Mouse (Mus musculus): Measurements from ENCODE around the gene Il22ra1.

Il22ra1 gene

GRCm38 (mm10) chr4:135714776-135715175 is 13.2 kb upstream of the Il22ra1 start:
- ChIA-PET CTCF (interaction anchor here in 2 of 4 experiments (0.5 to 0.8 kb wide), 3 partner anchors 13 to 330 kb away, joined by 4 to 5 read pairs (median 4); partner anchors contain the start of gene Il22ra1 (in 1 of the 2)), POLR2A (interaction anchor here in 2 of 4 experiments (0.5 to 0.8 kb wide), 2 partner anchors 9 to 355 kb away, joined by 3 to 6 read pairs; no protein-coding TSS in a partner anchor)

- CTCF ChIA-PET: interaction anchor here in 2 of 4 experiments (0.6 to 1.6 kb wide), 3 partner anchors 7 to 341 kb away, joined by 4 to 8 read pairs (median 6); no protein-coding TSS in a partner anchor
- POLR2A ChIA-PET: interaction anchor here in 1 of 4 experiments (2.3 kb wide), 1 partner anchor 8 kb away, joined by 6 read pairs; no protein-coding TSS in a partner anchor
These were observed 11.5 kb upstream of the Il22ra1 start for GRCm38 (mm10) chr4:135716438-135716837.

GRCm38 (mm10) chr4:135722540-135723290 is 5.3 kb upstream of the Il22ra1 start:
- ChIA-PET POLR2A (interaction anchor here in 3 of 4 experiments (0.5 to 1.5 kb wide), 5 partner anchors 8 to 738 kb away, joined by 3 read pairs; no protein-coding TSS in a partner anchor), CTCF (interaction anchor here (0.6 to 7.5 kb wide), 10 partner anchors 11 to 197 kb away, joined by 3 to 58 read pairs (median 4); partner anchors contain the start of genes Fuca1 (in 1 of the 4) and Myom3 (in 1 of the 4))

GRCm38 (mm10) chr4:135726416-135726815 is 1.6 kb upstream of the Il22ra1 start:
- POLR2A ChIA-PET: interaction anchor here in 3 of 4 experiments (0.5 to 2.2 kb wide), 17 partner anchors 11 to 338 kb away, joined by 3 to 8 read pairs (median 3); partner anchors contain the start of gene Srsf10 (in 1 of the 3)
- CTCF ChIA-PET: interaction anchor here (0.6 to 7.5 kb wide), 9 partner anchors 11 to 266 kb away, joined by 3 to 58 read pairs (median 3); partner anchors contain the start of gene Myom3 (in 1 of the 4)

- ChIA-PET CTCF (interaction anchor here in 3 of 4 experiments (0.6 to 6.7 kb wide), 4 partner anchors 21 to 893 kb away, joined by 3 to 46 read pairs (median 12); no protein-coding TSS in a partner anchor), POLR2A (interaction anchor here in 1 of 4 experiments (1.4 kb wide), 1 partner anchor 10 kb away, joined by 3 read pairs; no protein-coding TSS in a partner anchor)
These were observed 2.2 kb downstream of the Il22ra1 start for GRCm38 (mm10) chr4:135730204-135730603.

GRCm38 (mm10) chr4:135730951-135731350 is 3.0 kb downstream of the Il22ra1 start:
- POLR2A ChIA-PET: interaction anchor here in 1 of 4 experiments (0.8 to 1.4 kb wide), 2 partner anchors 9 to 237 kb away, joined by 3 read pairs; partner anchors contain the start of genes Nipal3 and Stpg1
- CTCF ChIA-PET: interaction anchor here in 3 of 4 experiments (0.5 to 6.7 kb wide), 5 partner anchors 22 to 313 kb away, joined by 3 to 46 read pairs (median 10); no protein-coding TSS in a partner anchor

- CTCF ChIA-PET: interaction anchor here in 1 of 4 experiments (0.7 kb wide), 1 partner anchor 25 kb away, joined by 3 read pairs; no protein-coding TSS in a partner anchor
- POLR2A ChIA-PET: interaction anchor here in 1 of 4 experiments (0.6 kb wide), 1 partner anchor 482 kb away, joined by 3 read pairs; no protein-coding TSS in a partner anchor
These were observed 5.9 kb downstream of the Il22ra1 start for GRCm38 (mm10) chr4:135733901-135734300.

- CTCF ChIA-PET: interaction anchor here in 3 of 4 experiments (0.5 to 2.5 kb wide), 5 partner anchors 28 to 108 kb away, joined by 3 to 8 read pairs (median 4); no protein-coding TSS in a partner anchor
- POLR2A ChIA-PET: interaction anchor here in 1 of 4 experiments (0.7 kb wide), 1 partner anchor 10 kb away, joined by 3 read pairs; no protein-coding TSS in a partner anchor
These were observed 8.9 kb downstream of the Il22ra1 start for GRCm38 (mm10) chr4:135736903-135737302.

- ChIA-PET POLR2A (interaction anchor here in 2 of 4 experiments (0.7 to 2.3 kb wide), 6 partner anchors 11 to 977 kb away, joined by 3 to 8 read pairs (median 5); partner anchors contain the start of gene Il22ra1 (in 1 of the 2)), CTCF (interaction anchor here (0.6 to 2.5 kb wide), 14 partner anchors 13 to 1053 kb away, joined by 3 to 14 read pairs (median 4); no protein-coding TSS in a partner anchor)
These were observed 10.3 kb downstream of the Il22ra1 start for GRCm38 (mm10) chr4:135738237-135738636.

- ChIA-PET CTCF (interaction anchor here (0.7 to 2.5 kb wide), 10 partner anchors 12 to 1054 kb away, joined by 3 to 14 read pairs (median 4); no protein-coding TSS in a partner anchor), POLR2A (interaction anchor here in 2 of 4 experiments (1.2 to 2.3 kb wide), 4 partner anchors 12 to 32 kb away, joined by 3 to 8 read pairs (median 6); partner anchors contain the start of gene Il22ra1 (in 1 of the 2))
These were observed 11.2 kb downstream of the Il22ra1 start for GRCm38 (mm10) chr4:135739148-135739547.

- ChIA-PET POLR2A (interaction anchor here in 2 of 4 experiments (1.2 to 2.3 kb wide), 5 partner anchors 10 to 31 kb away, joined by 3 to 8 read pairs (median 6); partner anchors contain the start of gene Il22ra1 (in 1 of the 2)), CTCF (interaction anchor here (0.6 to 2.4 kb wide), 4 partner anchors 31 to 64 kb away, joined by 3 to 14 read pairs (median 4); no protein-coding TSS in a partner anchor)
These were observed 11.7 kb downstream of the Il22ra1 start for GRCm38 (mm10) chr4:135739672-135740071.

- ChIA-PET CTCF (interaction anchor here in 3 of 4 experiments (0.6 to 0.9 kb wide), 5 partner anchors 35 to 652 kb away, joined by 3 to 4 read pairs (median 4); no protein-coding TSS in a partner anchor), POLR2A (interaction anchor here in 1 of 4 experiments (0.9 kb wide), 1 partner anchor 83 kb away, joined by 3 read pairs; no protein-coding TSS in a partner anchor)
These were observed 15.5 kb downstream of the Il22ra1 start for GRCm38 (mm10) chr4:135743520-135743919.

- CTCF ChIA-PET: interaction anchor here in 1 of 4 experiments (1.4 to 1.6 kb wide), 2 partner anchors 34 to 36 kb away, joined by 3 to 7 read pairs; no protein-coding TSS in a partner anchor
- POLR2A ChIA-PET: interaction anchor here in 1 of 4 experiments (0.7 kb wide), 1 partner anchor 18 kb away, joined by 3 read pairs; no protein-coding TSS in a partner anchor
These were observed 16.9 kb downstream of the Il22ra1 start for GRCm38 (mm10) chr4:135744726-135745448.

GRCm38 (mm10) chr4:135745613-135746012 is 17.6 kb downstream of the Il22ra1 start:
- POLR2A ChIA-PET: interaction anchor here in 2 of 4 experiments (0.6 to 1.4 kb wide), 3 partner anchors 20 to 265 kb away, joined by 3 read pairs; no protein-coding TSS in a partner anchor
- CTCF ChIA-PET: interaction anchor here in 1 of 4 experiments (0.6 to 1.6 kb wide), 2 partner anchors 12 to 35 kb away, joined by 3 read pairs; no protein-coding TSS in a partner anchor

- ChIA-PET POLR2A (interaction anchor here in 1 of 4 experiments (1.2 kb wide), 1 partner anchor 8 kb away, joined by 3 read pairs; no protein-coding TSS in a partner anchor), CTCF (interaction anchor here (0.6 to 3.5 kb wide), 11 partner anchors 12 to 64 kb away, joined by 3 to 24 read pairs (median 3); partner anchors contain the start of gene Il22ra1 (in 1 of the 4))
These were observed 22.9 kb downstream of the Il22ra1 start for GRCm38 (mm10) chr4:135750896-135751295.

GRCm38 (mm10) chr4:135752106-135752778 is 24.3 kb downstream of the Il22ra1 start:
- ChIA-PET CTCF (interaction anchor here (0.6 to 3.5 kb wide), 6 partner anchors 14 to 44 kb away, joined by 3 to 24 read pairs (median 3); partner anchors contain the start of gene Il22ra1 (in 1 of the 4)), POLR2A (no interaction called here)

All from embryonic stem cell, embryonic (primary cell).